Mouse (Mus musculus) brown adipose tissue, adult 24 weeks (tissue): ENCODE results near the gene Acta1. TPM values are rescaled to one million over a fixed set of nuclear protein-coding genes. Genes with fewer than 3 reads are reported as not detected.

Experiments
- H3K27ac ChIP-seq: fragments of 200-500 bp; replicated peaks from 2 replicates; pipeline ENCODE4 v1.5.1; 2012; ENCODE audit warnings: low read depth, mild to moderate bottlenecking, low read length
- H3K4me1 ChIP-seq: fragments of 200-500 bp; 2 replicates; pipeline ENCODE4 v1.6.1; 2012; ENCODE audit warnings: low read length, mixed read lengths; ENCODE audit not compliant: control insufficient read depth, insufficient read depth, insufficient read length
- H3K4me3 ChIP-seq: fragments of 200-500 bp; 2 replicates; pipeline ENCODE4 v1.5.1; 2012; ENCODE audit warnings: low read depth, mild to moderate bottlenecking, low read length, moderate library complexity; ENCODE audit not compliant: insufficient read depth
- polyA plus RNA-seq: library from polyadenylated mRNA; stranded (reverse); fragments of >200 nt; gene quantifications from 2 replicates; pipeline ENCODE4 v1.2.4, GENCODE M21; 2012; ENCODE audit not compliant: missing spikeins, insufficient read depth, insufficient read length

The Acta1 gene
- polyA plus RNA-seq, 1 experiment, result 533 TPM

DNA sequence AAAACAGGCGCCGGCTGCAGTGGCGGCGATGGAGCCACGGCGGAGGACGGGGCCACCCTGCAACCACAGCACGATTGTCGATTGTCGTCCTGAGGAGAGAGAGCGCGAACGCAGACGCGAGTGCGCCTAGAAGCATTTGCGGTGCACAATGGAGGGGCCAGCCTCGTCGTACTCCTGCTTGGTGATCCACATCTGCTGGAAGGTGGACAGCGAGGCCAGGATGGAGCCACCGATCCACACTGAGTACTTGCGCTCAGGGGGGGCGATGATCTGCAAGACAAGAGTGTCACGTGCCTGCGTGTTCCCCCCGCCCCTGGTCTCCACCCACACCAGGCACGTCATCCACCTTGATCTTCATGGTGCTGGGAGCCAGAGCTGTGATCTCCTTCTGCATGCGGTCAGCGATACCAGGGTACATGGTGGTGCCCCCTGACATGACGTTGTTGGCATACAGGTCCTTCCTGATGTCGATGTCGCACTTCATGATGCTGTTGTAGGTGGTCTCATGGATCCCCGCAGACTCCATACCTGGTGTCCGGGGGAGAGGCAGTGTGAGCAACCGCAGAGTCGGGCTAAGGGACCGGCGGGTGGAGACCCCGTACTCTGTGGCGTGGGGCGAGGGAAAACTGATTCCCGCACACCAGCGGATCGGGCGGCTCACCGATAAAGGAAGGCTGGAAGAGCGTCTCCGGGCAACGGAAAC is 2.5 kb downstream of the Acta1 start:
- Histone ChIP-seq H3K27ac (no peak overlapping the region), H3K4me1 (no peaks in the 10 kb centered on the region), H3K4me3 (no peak overlapping the region)

DNA sequence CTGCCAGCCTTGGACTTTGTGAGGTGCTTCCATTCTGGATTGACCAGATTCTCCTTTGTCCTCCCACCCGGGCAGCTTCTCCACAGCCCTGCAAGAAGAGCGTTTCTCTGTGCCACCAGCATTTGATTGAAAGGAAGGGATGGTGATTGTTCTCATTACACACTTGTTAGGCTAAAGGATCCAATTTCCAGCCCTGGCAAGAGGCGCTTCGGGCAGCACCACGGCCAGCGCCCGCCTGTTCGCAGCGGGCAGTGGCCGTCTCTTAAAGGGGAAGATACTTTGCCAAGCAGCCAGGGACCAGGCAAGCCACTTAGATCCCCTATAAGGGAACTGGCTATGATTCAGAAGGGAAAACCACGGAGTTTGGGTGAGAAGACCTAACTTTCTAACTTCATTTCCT is 3.3 kb downstream of the Acta1 start:
- Histone ChIP-seq H3K4me3 (no peak overlapping the region), H3K4me1 (no peaks in the 10 kb centered on the region), H3K27ac (no peak overlapping the region)

DNA sequence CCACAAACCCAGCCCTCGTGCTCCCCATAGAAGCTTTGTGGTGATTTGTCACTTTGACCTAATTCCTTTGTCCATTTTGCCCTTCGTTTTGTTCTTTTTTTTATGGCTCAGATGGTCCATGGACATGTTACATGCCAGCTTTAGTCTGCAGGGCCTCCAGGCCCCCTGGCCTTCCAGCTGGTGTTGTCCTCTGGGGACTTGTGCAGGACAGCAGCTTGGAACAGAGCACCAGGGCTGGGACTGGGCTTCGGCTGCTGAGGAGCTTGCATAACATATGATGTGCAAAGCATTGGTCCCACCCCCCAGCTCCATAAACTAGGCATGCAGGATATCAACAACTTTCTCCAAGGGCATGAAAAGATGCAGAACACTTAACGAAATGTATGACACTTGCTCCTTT is 4.8 kb downstream of the Acta1 start:
- H3K27ac ChIP-seq, result no peak overlapping the region
- no peaks in the 10 kb centered on the region for H3K4me1 ChIP-seq
- H3K4me3 ChIP-seq, result no peak overlapping the region

DNA sequence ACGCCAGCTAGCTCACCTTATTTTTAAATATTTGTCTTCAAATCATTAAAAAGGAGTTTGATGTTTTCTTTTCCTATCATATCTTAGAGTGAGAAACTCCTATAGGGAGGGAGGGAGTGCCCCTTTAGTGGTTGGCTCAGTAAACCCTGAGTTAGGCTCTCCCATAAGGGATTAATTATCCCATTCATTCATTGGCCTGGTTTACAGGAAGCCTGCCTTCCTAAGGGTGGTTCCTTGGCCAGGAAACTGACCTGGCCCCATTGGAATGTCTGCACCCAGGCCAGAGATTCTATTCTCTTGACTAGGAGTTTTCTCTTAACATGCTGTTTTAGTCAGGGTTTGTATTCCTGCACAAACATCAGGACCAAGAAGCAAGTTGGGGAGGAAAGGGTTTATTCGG is 6.6 kb downstream of the Acta1 start:
- no peaks in the 10 kb centered on the region for H3K4me1 ChIP-seq
- no peak overlapping the region for H3K4me3 ChIP-seq
- no peak overlapping the region for H3K27ac ChIP-seq

DNA sequence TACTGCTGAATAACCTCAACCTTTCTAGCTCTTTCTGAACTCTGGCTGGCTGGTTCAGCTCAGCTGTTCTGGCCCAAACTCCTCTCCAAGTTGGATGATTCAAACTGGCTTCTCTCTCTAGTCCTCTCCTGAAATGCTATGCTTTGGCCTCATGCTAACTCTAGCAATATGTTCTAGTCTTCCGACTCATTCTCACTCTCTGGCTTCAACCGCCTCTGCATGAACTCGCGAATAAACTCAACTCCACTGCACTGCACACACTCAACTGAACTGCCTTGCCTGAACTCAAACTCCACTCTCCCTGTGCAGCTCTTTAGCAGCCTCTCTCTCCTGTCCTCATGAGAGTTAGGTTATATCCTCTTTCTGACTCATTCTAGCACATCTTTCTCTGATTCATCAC is 7.4 kb downstream of the Acta1 start:
- Histone ChIP-seq H3K27ac (no peak overlapping the region), H3K4me1 (no peaks in the 10 kb centered on the region), H3K4me3 (no peak overlapping the region)

DNA sequence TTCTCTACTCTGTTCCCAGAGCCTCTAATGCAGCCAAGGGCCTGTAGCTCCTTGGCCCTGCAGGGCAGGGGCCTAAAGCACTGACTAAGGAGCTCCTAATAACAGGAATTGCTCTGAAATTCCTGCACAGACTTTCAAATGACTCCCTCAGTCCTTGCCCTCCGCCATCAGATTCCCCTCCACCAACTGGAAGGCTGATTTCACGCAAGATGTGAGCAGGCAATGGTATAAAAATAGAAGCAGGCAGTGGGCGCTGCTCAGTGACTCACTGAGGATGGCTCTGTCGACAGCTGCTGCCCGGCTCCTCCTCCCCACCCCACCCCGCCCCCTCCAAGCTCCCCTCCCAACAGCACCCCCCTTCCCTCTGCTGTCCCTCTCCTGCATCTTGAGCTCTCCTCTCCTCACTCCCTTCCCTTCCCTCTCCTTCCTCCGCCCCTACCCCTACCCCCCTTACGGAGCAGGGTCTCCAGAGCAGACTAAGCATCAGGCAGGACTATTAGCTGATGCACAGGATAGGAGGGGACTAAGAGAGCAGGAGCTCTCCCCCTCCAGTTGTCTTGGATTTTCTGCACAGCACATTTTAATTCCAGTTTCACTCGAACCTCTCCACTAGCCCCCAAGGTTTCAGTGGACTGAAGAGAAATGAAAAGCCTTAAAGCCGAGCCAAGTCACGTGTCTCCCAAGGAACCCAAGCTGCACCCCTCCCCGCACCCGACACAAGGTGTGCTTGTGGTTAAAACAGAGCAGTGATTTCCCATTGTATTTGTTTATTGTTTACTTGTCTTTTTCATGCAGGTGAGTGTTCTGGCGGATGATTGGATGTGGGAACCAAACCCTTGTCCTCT is 9.6 kb downstream of the Acta1 start:
- Histone ChIP-seq H3K4me1 (no peaks in the 10 kb centered on the region), H3K4me3 (no peak overlapping the region)

DNA sequence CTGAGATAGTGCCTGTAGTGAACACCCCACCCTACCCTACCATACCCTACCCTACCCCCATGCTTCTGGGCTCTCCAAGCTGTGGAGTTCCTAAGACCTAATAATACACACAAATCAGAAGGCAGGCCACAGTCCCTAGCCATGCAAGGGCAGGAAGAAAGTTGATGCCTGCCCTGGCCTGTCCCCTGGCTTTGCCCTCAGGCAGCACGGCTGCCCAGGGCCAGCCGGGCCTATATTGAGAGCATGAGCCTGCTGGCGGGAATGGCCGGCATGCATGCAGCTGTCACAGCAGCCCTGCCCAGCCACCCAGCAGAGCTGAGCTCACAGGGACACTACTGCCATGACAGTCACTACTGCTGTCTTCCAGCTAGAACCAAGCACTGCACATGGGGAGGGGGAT is 11.5 kb downstream of the Acta1 start:
- H3K4me3 ChIP-seq, result no peak overlapping the region
- H3K4me1 ChIP-seq, result no peaks in the 10 kb centered on the region
- H3K27ac ChIP-seq, result no peak overlapping the region

More for the DNA sequence above, 9.6 kb downstream of the Acta1 start:
- no peak overlapping the region for H3K27ac ChIP-seq

DNA sequence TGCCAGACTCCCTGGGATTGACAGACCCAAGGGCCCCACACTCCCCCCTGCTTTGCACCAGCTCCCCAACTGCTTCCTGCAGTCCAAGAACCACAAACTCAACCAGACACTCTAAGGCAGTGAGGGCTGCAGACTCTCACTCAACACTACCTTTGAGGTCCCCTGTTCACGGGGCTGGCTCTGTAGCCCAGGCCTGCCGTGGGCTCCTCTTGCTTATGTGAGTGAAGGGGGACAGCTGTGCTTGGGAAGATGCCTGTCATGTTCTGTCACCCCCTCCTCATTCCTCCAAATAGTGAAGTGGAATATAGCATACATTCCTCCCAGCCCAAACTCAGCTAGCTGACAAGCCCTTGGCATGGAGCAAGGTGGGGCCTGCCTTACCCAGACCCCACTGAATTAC is 12.1 kb downstream of the Acta1 start:
- Histone ChIP-seq H3K4me3 (no peak overlapping the region; the same call in 1 of the 2 replicates), H3K4me1 (no peaks in the 10 kb centered on the region), H3K27ac (no peak overlapping the region)

DNA sequence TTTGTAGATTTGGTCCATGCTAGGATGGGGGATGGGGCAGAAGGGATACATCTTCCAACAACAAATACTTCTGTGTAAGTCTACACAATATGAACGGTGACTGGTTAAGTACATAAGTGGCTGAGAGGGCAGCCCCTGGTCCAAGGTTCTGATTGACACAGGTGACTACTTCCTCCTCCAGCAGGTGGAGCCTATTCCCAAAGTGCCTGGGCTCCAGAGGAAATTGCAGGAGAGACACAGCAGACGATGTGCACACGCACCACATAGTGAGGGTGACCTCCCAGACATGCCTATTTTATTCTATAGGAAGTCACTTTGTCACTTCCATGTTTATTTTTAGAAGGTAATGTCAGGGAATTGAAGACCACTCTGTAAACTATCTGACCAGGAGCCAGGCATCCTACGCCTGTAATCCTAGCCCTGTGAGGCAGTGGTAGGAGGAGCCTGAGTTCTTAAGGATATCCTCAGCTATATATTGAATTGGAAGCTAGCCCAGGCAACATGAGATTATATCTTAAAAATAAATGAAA is 13.7 kb downstream of the Acta1 start:
- H3K4me1 ChIP-seq, result no peaks in the 10 kb centered on the region
- H3K4me3 ChIP-seq, result no peak overlapping the region
- H3K27ac ChIP-seq, result no peak overlapping the region

DNA sequence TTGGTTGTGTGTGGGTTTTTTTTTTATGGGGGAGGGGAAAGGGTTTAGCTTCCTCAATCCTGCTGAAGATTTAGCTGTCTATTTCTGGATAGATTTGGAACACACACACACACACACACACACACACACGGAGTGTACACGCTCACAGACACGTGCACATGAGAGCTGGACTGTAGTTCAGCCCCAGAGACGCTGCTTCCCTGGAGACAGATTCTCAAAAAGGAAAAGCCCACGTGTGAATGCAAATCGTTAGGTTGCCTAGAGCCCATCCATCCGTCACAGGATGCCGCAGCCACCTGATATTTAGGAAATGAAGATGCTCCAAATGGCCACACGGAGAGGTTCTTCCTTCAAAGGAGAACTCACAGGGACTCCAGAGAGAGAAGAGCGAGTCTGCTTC is 14.3 kb downstream of the Acta1 start:
- Histone ChIP-seq H3K27ac (no peak overlapping the region), H3K4me1 (no peaks in the 10 kb centered on the region), H3K4me3 (no peak overlapping the region)

DNA sequence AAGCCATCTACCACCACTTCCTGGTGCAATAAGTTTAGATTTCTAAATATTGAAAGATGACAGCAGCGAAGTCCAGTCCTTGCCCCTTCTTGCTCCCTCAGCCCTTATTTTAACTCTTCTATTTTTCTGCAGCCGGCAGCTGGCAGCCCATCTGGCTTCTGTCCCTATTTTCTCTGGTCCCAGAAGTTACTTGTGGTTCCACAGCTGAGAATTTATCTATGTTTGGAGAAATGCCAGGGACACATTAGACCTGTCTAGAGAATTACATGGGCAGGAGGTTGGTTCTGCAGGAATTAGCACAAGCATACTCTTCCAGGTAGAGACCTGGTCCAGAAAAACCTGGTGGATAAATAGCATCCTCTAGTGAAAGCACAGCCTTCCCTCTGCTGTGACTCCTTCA is 16.7 kb downstream of the Acta1 start:
- H3K4me3 ChIP-seq, result no peak overlapping the region
- no peak overlapping the region for H3K27ac ChIP-seq
- no peaks in the 10 kb centered on the region for H3K4me1 ChIP-seq

DNA sequence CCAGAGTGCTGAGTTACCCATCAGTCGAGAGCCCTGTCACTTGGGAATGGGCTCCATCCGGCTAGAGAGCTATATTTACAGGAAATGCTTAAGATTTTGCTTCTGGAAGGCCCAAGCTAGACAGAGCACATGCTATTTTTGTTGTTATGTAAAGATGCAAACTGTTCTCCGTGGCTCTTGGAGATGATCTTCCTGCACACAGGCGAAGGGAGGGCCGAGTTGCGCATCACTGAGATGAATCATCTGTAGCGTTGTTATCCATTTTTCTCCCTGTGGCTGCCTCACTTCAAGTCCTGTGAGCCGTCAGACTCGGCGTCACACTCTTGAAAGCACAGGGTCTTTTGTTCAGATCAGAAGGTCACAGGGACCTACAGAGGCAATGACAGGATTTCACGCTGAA is 20.2 kb downstream of the Acta1 start:
- Histone ChIP-seq H3K4me1 (no peaks in the 10 kb centered on the region), H3K27ac (no peak overlapping the region), H3K4me3 (no peak overlapping the region)

DNA sequence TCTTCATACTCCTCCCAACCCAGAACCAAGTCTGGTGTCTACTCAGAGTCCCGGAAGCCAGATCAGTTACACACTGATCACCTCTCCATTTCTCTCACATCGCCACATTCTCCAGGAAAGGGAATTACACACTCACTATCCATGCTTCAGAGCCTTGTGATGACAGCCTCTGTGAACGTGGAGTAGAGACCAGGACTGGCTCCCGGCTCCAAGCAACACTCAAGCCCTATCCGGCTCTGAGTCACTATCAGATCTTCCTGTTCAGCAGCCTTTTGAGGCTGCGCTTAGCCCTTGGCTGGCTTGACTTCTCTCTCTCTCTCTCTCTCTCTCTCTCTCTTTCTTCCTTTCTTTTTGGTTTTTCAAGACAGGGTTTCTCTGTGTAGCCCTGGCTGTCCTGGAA is 21.2 kb downstream of the Acta1 start:
- H3K27ac ChIP-seq, result no peak overlapping the region
- H3K4me3 ChIP-seq, result no peak overlapping the region
- H3K4me1 ChIP-seq, result no peaks in the 10 kb centered on the region

DNA sequence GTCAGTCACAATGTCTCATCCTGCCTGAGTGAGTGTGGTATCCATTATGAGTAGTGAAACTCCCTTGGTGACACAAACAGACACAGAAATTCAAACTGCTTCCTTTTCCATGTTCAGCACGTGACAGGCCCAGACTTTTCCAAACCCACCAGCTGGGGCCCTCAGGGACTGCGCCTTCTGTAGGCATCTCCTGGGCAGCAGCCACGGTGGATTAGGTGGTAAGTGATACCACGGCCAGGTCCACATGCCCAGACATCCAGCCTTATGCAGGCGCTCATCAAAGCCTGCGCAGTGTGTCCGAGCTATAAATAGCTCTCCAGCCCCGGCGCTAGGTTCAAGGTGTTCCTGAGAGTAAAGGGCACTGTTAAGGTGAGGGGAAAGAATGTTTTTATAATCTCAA is 22.5 kb downstream of the Acta1 start:
- no peak overlapping the region for H3K4me3 ChIP-seq
- no peaks in the 10 kb centered on the region for H3K4me1 ChIP-seq
- no peak overlapping the region for H3K27ac ChIP-seq

DNA sequence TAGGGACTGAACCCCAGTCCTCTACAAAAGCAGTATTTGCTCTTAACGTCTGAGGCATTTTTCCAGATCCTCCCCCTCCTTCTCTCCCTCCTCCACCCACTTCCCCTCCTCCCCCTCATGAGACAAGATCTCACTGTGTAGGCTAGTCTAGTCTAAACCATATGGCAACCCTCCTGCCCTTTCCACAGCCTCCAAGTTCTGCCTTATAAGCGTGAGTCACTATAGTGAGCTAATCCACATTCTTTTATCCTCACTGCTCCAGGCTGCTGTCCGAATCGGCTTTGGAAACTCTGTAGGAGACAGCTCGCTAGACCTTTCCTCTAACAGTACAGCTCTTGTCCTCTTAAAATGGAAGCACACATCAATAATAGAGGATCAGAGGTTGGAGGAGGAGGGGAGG is 27.6 kb downstream of the Acta1 start:
- Histone ChIP-seq H3K4me1 (no peaks in the 10 kb centered on the region), H3K4me3 (no peak overlapping the region), H3K27ac (no peak overlapping the region)

DNA sequence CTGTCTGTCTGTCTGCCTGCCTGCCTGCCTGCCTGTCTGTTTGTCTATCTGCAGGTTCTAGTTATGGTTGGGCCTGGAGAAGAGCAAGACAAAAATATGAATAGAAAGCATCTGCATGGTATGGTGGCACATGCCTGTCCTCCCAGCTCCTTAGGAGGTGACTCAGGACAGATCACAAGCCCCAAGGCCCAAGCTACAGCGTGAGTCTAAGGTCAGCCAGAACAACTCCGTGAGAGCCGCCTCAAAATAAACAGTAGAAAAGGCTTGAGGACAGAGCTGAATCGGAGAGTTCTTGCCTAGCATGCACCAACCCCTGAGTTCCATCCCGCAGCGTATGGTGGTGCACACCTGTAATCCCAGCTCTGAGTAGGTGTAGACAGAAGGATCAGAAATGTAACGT is 28.8 kb downstream of the Acta1 start:
- Histone ChIP-seq H3K4me1 (no peaks in the 10 kb centered on the region), H3K4me3 (no peak overlapping the region), H3K27ac (no peak overlapping the region)
